Mouse (Mus musculus): ENCODE measurements around the gene Hsd17b1. TPM values are rescaled to one million over a fixed set of nuclear protein-coding genes. Genes with fewer than 3 reads are reported as not detected.

The Hsd17b1 gene
- polyA plus RNA-seq, 1 experiment from 2014 or later = 0.35 TPM

GRCm38 (mm10) chr11:101064462-101064861, 13.7 kb upstream of the Hsd17b1 start:
- Histone ChIP-seq H3K4me1 (ENCODE audit: control insufficient read depth, insufficient read depth, low read length) (peaks cover 3% of the 10 kb centered on the region), H3K27ac (ENCODE audit: low read depth, low read length) (no peak overlapping the region; the same call in 1 of the 2 replicates), H3K9ac (replicated peaks; ENCODE audit: low read depth, low read length) (no peak overlapping the region), H3K4me3 (ENCODE audit: low read depth, low read length) (no peak overlapping the region), H3K4me2 (ENCODE audit: low read depth, low read length) (no peak overlapping the region), H3K36me3 (ENCODE audit: control insufficient read depth, insufficient read depth, low read length) (peaks cover 30% of the 10 kb centered on the region), H3K9me3 (ENCODE audit: control insufficient read depth, low read length) (no peaks in the 10 kb centered on the region), H3K27me3 (ENCODE audit: control insufficient read depth, insufficient read depth, low read length) (no peaks in the 10 kb centered on the region)
- 82% methylated on average over 4 of the region's 4 CpGs for WGBS
- no peak for ATAC-seq (ENCODE audit: low read depth)

- Histone ChIP-seq H3K9ac (replicated peaks; ENCODE audit: low read depth, low read length) (no peak overlapping the region), H3K4me1 (ENCODE audit: control insufficient read depth, insufficient read depth, low read length) (peaks cover 5% of the 10 kb centered on the region), H3K36me3 (ENCODE audit: control insufficient read depth, insufficient read depth, low read length) (peaks cover 27% of the 10 kb centered on the region), H3K4me3 (ENCODE audit: low read depth, low read length) (no peak overlapping the region), H3K9me3 (ENCODE audit: control insufficient read depth, low read length) (no peaks in the 10 kb centered on the region), H3K27ac (ENCODE audit: low read depth, low read length) (no peak overlapping the region), H3K27me3 (ENCODE audit: control insufficient read depth, insufficient read depth, low read length) (no peaks in the 10 kb centered on the region), H3K4me2 (ENCODE audit: low read depth, low read length) (no peak overlapping the region)
- ATAC-seq (ENCODE audit: low read depth) = no peak
- WGBS = 96% methylated on average over 9 of the region's 9 CpGs
Measured at GRCm38 (mm10) chr11:101065002-101065401, 13.2 kb upstream of the Hsd17b1 start.

GRCm38 (mm10) chr11:101066549-101067412, 11.4 kb upstream of the Hsd17b1 start:
- WGBS = 23% methylated on average over 18 of the region's 18 CpGs
- H3K9ac ChIP-seq (replicated peaks; ENCODE audit: low read depth, low read length) = 0 out of 2 replicates have a peak overlapping the region, but pooled peaks have one; percentile 18
- H3K27me3 ChIP-seq (ENCODE audit: control insufficient read depth, insufficient read depth, low read length) = no peaks in the 10 kb centered on the region; the same call in 1 of the 2 replicates
- H3K36me3 ChIP-seq (ENCODE audit: control insufficient read depth, insufficient read depth, low read length) = peaks cover 16% of the 10 kb centered on the region
- peak overlapping the region; percentile 3; the same call in 1 of the 2 replicates for H3K4me3 ChIP-seq (ENCODE audit: low read depth, low read length)
- ATAC-seq (ENCODE audit: low read depth) = no peak
- H3K9me3 ChIP-seq (ENCODE audit: control insufficient read depth, low read length) = no peaks in the 10 kb centered on the region
- H3K27ac ChIP-seq (ENCODE audit: low read depth, low read length) = no peak overlapping the region
- peaks cover 13% of the 10 kb centered on the region for H3K4me1 ChIP-seq (ENCODE audit: control insufficient read depth, insufficient read depth, low read length)
- peak overlapping the region; percentile 43 for H3K4me2 ChIP-seq (ENCODE audit: low read depth, low read length)

GRCm38 (mm10) chr11:101069391-101070188, 8.6 kb upstream of the Hsd17b1 start, which contains the start of gene Naglu:
TSS of gene Naglu (plus strand) at chr11:101070012.
- peak within 1 kb of the TSS; percentile 88 for H3K9ac ChIP-seq (replicated peaks; ENCODE audit: low read depth, low read length)
- peak; percentile 90 for ATAC-seq (ENCODE audit: low read depth)
- 4% methylated on average over 35 of the region's 35 CpGs for WGBS
- peaks cover 13% of the 10 kb centered on the region for H3K4me1 ChIP-seq (ENCODE audit: control insufficient read depth, insufficient read depth, low read length)
- H3K27ac ChIP-seq (ENCODE audit: low read depth, low read length) = peak within 1 kb of the TSS; percentile 50; the same call in 1 of the 2 replicates
- H3K4me2 ChIP-seq (ENCODE audit: low read depth, low read length) = peak within 1 kb of the TSS; percentile 91
- H3K27me3 ChIP-seq (ENCODE audit: control insufficient read depth, insufficient read depth, low read length) = no peaks in the 10 kb centered on the region; the same call in 1 of the 2 replicates
- no peaks in the 10 kb centered on the region for H3K9me3 ChIP-seq (ENCODE audit: control insufficient read depth, low read length)
- peak within 1 kb of the TSS; percentile 71 for H3K4me3 ChIP-seq (ENCODE audit: low read depth, low read length)
- no peaks in the 10 kb centered on the region for H3K36me3 ChIP-seq (ENCODE audit: control insufficient read depth, insufficient read depth, low read length)

GRCm38 (mm10) chr11:101070189-101070527, 8.1 kb upstream of the Hsd17b1 start:
- 0% methylated on average over 32 of the region's 36 CpGs for WGBS
- peak; percentile 63 for ATAC-seq (ENCODE audit: low read depth)
- H3K4me1 ChIP-seq (ENCODE audit: control insufficient read depth, insufficient read depth, low read length) = peaks cover 13% of the 10 kb centered on the region

GRCm38 (mm10) chr11:101070987-101071386, 7.2 kb upstream of the Hsd17b1 start:
- H3K36me3 ChIP-seq (ENCODE audit: control insufficient read depth, insufficient read depth, low read length) = no peaks in the 10 kb centered on the region
- 72% methylated on average over 6 of the region's 6 CpGs for WGBS
- no peak overlapping the region for H3K27ac ChIP-seq (ENCODE audit: low read depth, low read length)
- H3K4me3 ChIP-seq (ENCODE audit: low read depth, low read length) = peak overlapping the region; percentile 71; the same call in 1 of the 2 replicates
- no peaks in the 10 kb centered on the region; the same call in 1 of the 2 replicates for H3K27me3 ChIP-seq (ENCODE audit: control insufficient read depth, insufficient read depth, low read length)
- H3K9ac ChIP-seq (replicated peaks; ENCODE audit: low read depth, low read length) = peak overlapping the region; percentile 88
- H3K4me1 ChIP-seq (ENCODE audit: control insufficient read depth, insufficient read depth, low read length) = peaks cover 13% of the 10 kb centered on the region
- no peak for ATAC-seq (ENCODE audit: low read depth)
- H3K9me3 ChIP-seq (ENCODE audit: control insufficient read depth, low read length) = no peaks in the 10 kb centered on the region
- peak overlapping the region; percentile 91 for H3K4me2 ChIP-seq (ENCODE audit: low read depth, low read length)

More at GRCm38 (mm10) chr11:101070189-101070527, 8.1 kb upstream of the Hsd17b1 start:
- H3K4me3 ChIP-seq (ENCODE audit: low read depth, low read length) = peak overlapping the region; percentile 71
- peak overlapping the region; percentile 50; the same call in 1 of the 2 replicates for H3K27ac ChIP-seq (ENCODE audit: low read depth, low read length)
- H3K36me3 ChIP-seq (ENCODE audit: control insufficient read depth, insufficient read depth, low read length) = no peaks in the 10 kb centered on the region
- no peaks in the 10 kb centered on the region for H3K9me3 ChIP-seq (ENCODE audit: control insufficient read depth, low read length)
- H3K4me2 ChIP-seq (ENCODE audit: low read depth, low read length) = peak overlapping the region; percentile 91
- H3K9ac ChIP-seq (replicated peaks; ENCODE audit: low read depth, low read length) = peak overlapping the region; percentile 88
- H3K27me3 ChIP-seq (ENCODE audit: control insufficient read depth, insufficient read depth, low read length) = no peaks in the 10 kb centered on the region; the same call in 1 of the 2 replicates

- Histone ChIP-seq H3K4me1 (ENCODE audit: control insufficient read depth, insufficient read depth, low read length) (peaks cover 13% of the 10 kb centered on the region), H3K9me3 (ENCODE audit: control insufficient read depth, low read length) (no peaks in the 10 kb centered on the region), H3K9ac (replicated peaks; ENCODE audit: low read depth, low read length) (no peak overlapping the region), H3K4me3 (ENCODE audit: low read depth, low read length) (no peak overlapping the region), H3K27me3 (ENCODE audit: control insufficient read depth, insufficient read depth, low read length) (peaks cover 2% of the 10 kb centered on the region), H3K36me3 (ENCODE audit: control insufficient read depth, insufficient read depth, low read length) (no peaks in the 10 kb centered on the region), H3K4me2 (ENCODE audit: low read depth, low read length) (no peak overlapping the region), H3K27ac (ENCODE audit: low read depth, low read length) (no peak overlapping the region)
- WGBS = 71% methylated on average over 14 of the region's 14 CpGs
- ATAC-seq (ENCODE audit: low read depth) = no peak
Measured at GRCm38 (mm10) chr11:101071810-101072428, 6.3 kb upstream of the Hsd17b1 start.

GRCm38 (mm10) chr11:101079746-101080145, 1.5 kb downstream of the Hsd17b1 start:
- Histone ChIP-seq H3K9me3 (ENCODE audit: control insufficient read depth, low read length) (no peaks in the 10 kb centered on the region), H3K4me1 (ENCODE audit: control insufficient read depth, insufficient read depth, low read length) (peaks cover 11% of the 10 kb centered on the region; the same call in 1 of the 2 replicates), H3K4me3 (ENCODE audit: low read depth, low read length) (no peak overlapping the region), H3K4me2 (ENCODE audit: low read depth, low read length) (no peak overlapping the region), H3K27me3 (ENCODE audit: control insufficient read depth, insufficient read depth, low read length) (peaks cover 32% of the 10 kb centered on the region), H3K36me3 (ENCODE audit: control insufficient read depth, insufficient read depth, low read length) (0 out of 2 replicates have a peak, but pooled peaks cover 3% of the 10 kb centered on the region), H3K27ac (ENCODE audit: low read depth, low read length) (no peak overlapping the region), H3K9ac (replicated peaks; ENCODE audit: low read depth, low read length) (no peak overlapping the region)
- no peak for ATAC-seq (ENCODE audit: low read depth)
- WGBS = 3% methylated on average over 26 of the region's 27 CpGs
